Mouse (Mus musculus) embryonic fibroblast, embryonic 13.5 days (primary cell): ENCODE data around the gene Ccdc148. TPM values are rescaled to one million over a fixed set of nuclear protein-coding genes. Genes with fewer than 3 reads are reported as not detected.

Experiments used
- H3K27ac ChIP-seq: 2 replicates; pipeline ENCODE4 v1.5.1; 2012; ENCODE audit warnings: low read length, control low read depth, inconsistent platforms; ENCODE audit not compliant: insufficient read depth
- H3K4me1 ChIP-seq: 2 replicates; pipeline ENCODE4 v1.6.1; 2011; ENCODE audit warnings: low read length; ENCODE audit not compliant: control insufficient read depth, insufficient read depth
- H3K4me3 ChIP-seq: 2 replicates; pipeline ENCODE4 v1.5.1; 2011; ENCODE audit warnings: mild to moderate bottlenecking, control low read depth, low read length; ENCODE audit not compliant: insufficient read depth
- CTCF ChIP-seq: IDR thresholded peaks from 2 replicates; pipeline ENCODE4 v1.5.1; 2011; ENCODE audit warnings: mild to moderate bottlenecking, control low read depth, low read length, moderate library complexity, borderline replicate concordance; ENCODE audit not compliant: insufficient read depth
- POLR2A ChIP-seq: IDR thresholded peaks from 2 replicates; pipeline ENCODE4 v1.6.1; 2011; ENCODE audit warnings: low read depth, mild to moderate bottlenecking, control low read depth, low read length, moderate library complexity
- polyA plus RNA-seq: library from polyadenylated mRNA; stranded (reverse); fragments of >200 nt; gene quantifications from 2 replicates; pipeline ENCODE4 v1.2.4, GENCODE M21; 2011; ENCODE audit warnings: low read depth; ENCODE audit not compliant: missing spikeins, insufficient read length

Gene Ccdc148
- polyA plus RNA-seq, 1 experiment = 0.12 TPM

DNA sequence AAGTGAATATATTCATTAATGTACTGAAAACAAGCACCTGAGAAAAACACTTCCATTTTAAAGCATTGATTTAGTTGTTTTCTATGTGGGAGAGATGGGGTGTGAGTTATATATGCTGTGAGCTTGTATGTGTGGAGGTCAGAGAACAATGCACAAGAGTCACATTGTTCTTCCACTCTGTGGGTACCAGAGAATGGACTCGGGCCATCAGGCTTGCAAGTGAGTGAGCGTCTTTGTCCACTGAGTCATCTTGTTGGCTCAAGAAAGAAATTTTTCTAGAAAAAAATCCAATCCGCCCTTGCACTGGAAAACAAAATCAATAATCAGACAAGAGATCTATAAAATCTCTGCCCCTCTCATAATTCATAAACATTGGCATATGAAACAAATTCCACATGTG, 135.9 kb downstream of the Ccdc148 start:
- Histone ChIP-seq H3K4me1 (no peaks in the 10 kb centered on the region; the same call in 1 of the 2 replicates), H3K27ac (no peak overlapping the region), H3K4me3 (no peak overlapping the region)
- no peak for TF ChIP-seq CTCF
- no peak for TF ChIP-seq POLR2A

DNA sequence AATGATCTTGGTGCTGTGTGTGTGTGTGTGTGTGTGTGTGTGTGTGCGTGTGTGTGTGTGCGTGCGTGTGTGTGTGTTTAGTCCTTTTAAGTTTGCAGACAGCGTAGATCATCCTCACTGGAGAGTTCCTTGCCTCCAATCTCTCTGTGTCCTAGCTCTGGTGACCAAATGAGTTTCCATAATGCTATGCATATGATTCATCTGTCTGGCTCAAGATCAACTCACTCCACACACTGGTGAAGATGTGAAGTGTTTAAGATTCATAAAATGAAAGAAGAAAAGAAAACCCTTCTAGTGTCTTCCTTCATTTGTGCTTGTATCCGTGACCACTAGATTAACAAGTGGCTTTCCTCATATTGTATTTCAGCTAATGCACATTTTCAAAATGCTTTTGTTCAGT, 153.1 kb downstream of the Ccdc148 start:
- 0 out of 2 replicates have a peak, but pooled peaks cover 2% of the 10 kb centered on the region for H3K4me1 ChIP-seq
- H3K27ac ChIP-seq = no peak overlapping the region
- H3K4me3 ChIP-seq = no peak overlapping the region
- TF ChIP-seq CTCF (no peak), POLR2A (no peak)

DNA sequence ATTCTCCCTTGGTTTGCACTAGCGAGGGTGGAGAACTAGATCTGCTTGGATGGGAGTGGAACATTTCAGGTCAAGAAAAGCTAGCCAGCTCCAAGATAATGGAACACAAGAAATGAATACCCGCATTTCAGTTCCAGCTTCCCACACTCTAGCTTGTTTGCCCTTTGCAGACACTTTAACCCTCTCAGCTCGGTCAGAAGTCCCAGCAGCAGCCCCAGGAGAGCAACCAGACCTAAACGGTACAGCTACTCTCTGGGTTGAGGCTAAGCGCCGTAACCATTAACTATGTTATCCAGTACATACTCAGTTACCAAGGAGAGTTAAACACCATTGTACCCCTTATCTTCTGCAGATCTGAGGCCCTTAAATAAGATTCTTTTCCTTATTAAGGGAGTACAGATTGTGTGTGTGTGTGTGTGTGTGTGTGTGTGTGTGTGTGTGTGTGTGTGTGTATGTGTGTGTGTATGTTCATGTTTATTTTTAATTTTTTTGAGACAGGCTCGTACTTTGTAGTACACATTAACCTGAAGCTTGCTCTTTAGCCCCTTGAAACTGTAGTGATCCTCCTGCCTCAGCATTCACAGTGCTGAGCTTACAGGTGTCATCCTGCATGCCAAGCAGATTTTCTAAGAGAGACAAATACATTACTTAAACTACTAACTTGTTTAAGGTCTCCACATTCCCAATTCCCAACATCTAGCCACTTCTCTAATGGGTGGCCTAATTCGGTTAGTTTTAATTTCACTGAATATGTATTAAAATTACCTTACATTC, 153.7 kb downstream of the Ccdc148 start:
- Histone ChIP-seq H3K27ac (no peak overlapping the region), H3K4me1 (0 out of 2 replicates have a peak, but pooled peaks cover 2% of the 10 kb centered on the region), H3K4me3 (no peak overlapping the region)
- no peak for TF ChIP-seq CTCF
- no peak for TF ChIP-seq POLR2A

DNA sequence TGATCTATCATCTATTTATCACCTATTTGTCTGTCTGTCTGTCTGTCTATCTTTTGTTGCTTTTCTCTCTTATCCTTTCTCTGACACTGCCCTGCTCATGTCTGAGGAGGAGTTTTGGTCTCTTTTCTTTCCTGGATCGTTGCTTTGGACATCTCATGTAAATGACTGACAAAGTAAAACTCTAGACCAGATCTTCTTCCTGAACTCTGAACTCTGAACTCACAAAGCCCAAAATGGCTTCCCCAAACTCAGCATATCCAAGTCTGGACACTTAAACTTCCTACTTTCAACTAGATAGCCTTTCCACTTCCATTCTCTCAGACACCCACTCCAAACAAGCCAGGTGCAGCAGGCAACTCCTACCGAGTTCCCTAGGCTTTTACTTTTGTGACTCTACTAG, 163.3 kb downstream of the Ccdc148 start:
- Histone ChIP-seq H3K27ac (no peak overlapping the region), H3K4me1 (no peaks in the 10 kb centered on the region), H3K4me3 (no peak overlapping the region)
- TF ChIP-seq CTCF (no peak), POLR2A (no peak)

DNA sequence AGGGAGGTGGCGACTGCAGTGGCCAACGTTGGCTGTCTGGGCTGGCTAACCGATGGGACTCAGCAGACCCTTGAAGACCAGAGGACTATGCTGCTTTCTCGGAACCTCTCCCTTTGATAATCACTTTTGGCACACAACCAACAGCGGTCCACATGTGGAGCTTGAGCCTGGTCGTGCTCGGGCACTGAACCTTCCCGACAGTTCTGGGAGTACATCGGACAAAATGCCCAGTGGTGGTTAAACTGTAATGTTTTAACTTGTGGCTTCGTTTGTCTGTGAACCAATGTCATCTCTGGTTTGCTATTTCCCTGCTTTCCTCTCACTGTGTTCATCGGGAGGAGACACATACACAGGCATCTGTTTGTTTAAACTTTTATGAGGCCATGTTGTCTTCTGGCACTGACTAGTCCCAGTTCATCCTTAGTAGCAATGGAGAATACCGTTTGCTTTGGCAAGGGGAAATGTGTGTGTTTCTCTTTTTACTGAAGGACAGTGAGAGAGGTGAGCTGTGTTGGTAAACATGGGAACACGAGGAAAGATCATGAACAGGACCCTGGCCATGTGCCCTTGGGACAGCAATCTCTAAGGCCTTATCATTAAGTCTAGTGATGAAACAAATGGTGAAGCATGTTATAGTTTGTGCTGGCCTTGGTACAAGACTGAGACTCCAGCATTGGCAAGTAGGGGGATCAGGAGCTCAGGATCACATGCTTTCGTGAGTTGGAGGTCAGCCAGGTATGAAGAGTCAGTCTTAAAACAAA, 167.9 kb downstream of the Ccdc148 start:
- no peak for TF ChIP-seq POLR2A
- TF ChIP-seq CTCF = no peak
- Histone ChIP-seq H3K27ac (no peak overlapping the region), H3K4me3 (no peak overlapping the region)

DNA sequence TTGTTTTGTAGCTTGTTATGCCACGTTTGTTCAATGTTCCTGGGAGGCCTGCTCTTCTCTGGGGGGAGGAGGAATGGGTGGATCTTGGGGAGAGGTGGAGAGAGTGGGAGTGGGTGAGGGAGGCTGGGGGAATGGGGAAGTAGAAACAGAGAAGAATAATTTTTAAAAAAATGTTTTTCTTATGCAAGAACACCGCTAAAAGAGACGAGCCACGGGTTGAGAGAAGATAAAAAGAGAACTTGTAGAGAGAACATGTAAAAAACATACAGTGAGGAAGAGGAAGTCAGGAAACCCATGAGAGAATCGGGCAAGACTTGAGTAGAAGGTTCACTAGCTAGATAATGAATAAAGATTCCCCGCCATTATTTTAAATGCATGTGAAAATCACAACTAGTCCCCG, 182.4 kb downstream of the Ccdc148 start:
- TF ChIP-seq CTCF (no peak), POLR2A (no peak)
- Histone ChIP-seq H3K4me1 (no peaks in the 10 kb centered on the region), H3K27ac (no peak overlapping the region), H3K4me3 (no peak overlapping the region)

More for the DNA sequence above, 167.9 kb downstream of the Ccdc148 start:
- H3K4me1 ChIP-seq = no peaks in the 10 kb centered on the region

DNA sequence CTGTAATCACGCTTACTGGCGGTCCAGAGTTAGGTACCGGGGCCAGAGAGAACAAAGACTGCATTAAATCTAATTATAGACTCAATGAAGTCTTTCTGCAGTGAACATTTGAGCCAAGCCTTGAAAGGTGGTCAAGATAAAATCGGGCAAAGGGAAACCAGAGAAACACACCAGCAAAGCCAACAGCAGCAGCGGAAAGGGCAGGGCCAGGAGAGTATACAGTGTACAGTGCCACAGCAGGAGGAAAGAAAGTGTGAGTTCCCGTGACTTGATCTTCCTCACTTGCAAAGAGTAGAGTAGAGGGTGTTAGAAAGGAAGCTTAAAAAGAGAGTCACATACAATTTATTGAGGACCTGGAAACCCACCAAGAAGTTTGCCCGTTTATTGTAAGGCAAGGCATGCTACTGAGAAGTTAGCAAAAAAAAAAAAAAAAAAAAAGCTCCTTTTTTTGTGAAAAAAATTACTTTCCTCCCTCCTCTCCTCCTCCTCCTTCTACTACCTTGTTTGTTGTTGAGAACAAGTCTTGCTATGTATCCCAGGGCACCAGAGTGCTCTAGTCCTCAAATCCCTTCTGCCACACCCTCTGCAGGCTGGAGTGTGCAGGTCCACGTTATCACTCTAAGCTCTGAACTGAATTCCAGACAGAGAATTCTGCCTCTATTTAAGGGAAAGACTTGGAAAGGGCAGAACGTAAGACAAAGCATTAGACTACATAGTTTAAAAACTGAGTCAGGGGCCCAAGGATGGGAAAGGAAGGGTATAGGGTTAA, 188.8 kb downstream of the Ccdc148 start:
- no peak for TF ChIP-seq POLR2A
- TF ChIP-seq CTCF = no peak
- no peak overlapping the region for H3K4me3 ChIP-seq
- H3K4me1 ChIP-seq = no peaks in the 10 kb centered on the region
- H3K27ac ChIP-seq = no peak overlapping the region

DNA sequence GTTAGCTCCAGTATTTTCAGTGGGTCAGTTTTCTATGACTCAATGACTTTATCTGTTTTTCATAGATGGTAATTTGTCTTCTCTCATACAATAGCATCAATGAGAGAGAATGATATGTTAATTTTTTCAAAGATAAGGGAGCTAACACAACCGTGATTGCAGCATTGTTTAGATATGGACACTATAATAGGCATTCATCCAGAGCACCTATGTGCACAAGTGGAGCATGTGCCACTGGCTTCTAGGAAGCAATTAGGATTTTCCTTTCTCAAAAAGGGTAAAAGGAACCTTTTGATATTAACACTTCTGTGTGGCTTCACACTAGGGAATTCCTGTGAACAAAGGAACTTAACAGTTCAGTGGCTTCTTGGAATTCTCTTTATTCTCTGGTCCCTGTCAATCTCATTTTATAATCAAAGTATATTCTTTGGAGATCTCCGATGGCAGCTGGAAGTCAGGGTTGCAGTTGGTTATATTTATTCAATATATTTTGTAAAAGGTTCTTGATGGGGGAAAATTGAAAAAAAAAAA, 203.6 kb downstream of the Ccdc148 start:
- Histone ChIP-seq H3K27ac (no peak overlapping the region), H3K4me3 (no peak overlapping the region), H3K4me1 (no peaks in the 10 kb centered on the region)
- TF ChIP-seq POLR2A (no peak), CTCF (no peak)

DNA sequence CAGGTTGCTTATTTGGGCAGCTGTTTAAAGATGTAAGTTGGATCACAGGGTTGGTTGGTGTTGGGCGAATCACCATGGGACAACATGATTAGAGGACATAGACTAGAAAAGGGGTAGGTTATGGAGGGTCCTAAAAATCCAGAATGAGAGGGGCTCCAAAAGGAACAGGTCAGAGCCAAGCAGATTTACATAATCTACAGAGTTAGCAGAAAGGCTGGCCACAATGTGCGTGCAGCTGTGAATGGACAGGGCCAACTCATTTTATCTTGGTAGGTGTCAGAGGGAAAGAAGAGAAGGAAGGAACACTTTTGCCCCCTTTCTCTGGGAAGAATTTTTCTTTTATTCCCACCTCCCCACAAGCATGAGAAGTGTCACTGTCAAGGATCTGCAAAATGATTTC, 204.1 kb downstream of the Ccdc148 start:
- Histone ChIP-seq H3K27ac (no peak overlapping the region), H3K4me3 (no peak overlapping the region)

More for the DNA sequence above, 204.1 kb downstream of the Ccdc148 start:
- H3K4me1 ChIP-seq = no peaks in the 10 kb centered on the region
- TF ChIP-seq CTCF (no peak), POLR2A (no peak)
